Mouse (Mus musculus): ENCODE data around the gene Pxylp1. TPM values are rescaled to one million over a fixed set of nuclear protein-coding genes. Genes with fewer than 3 reads are reported as not detected.
A peak's percentile ranks its signal among the peaks of the same experiment; 100 is the strongest.

Pxylp1 gene
- total RNA-seq, 2 experiments from 2014 or later = 17.1 to 22.0 TPM

- peak; percentile 31 to 74 for DNase-seq (ENCODE audit: low spot score in 2 of 2)
- intact Hi-C loops (cut with DNase I) = no loop called here
These were observed 26.9 kb downstream of the Pxylp1 start for GRCm38 (mm10) chr9:96865473-96866050.

- intact Hi-C loops (cut with DNase I) = no loop called here
- DNase-seq (ENCODE audit: low spot score in 2 of 2) = no peak
These were observed 28.9 kb downstream of the Pxylp1 start for GRCm38 (mm10) chr9:96863539-96863938.

- intact Hi-C loops (cut with DNase I) = no loop called here
- no peak for DNase-seq (ENCODE audit: low spot score in 2 of 2)
These were observed 29.6 kb downstream of the Pxylp1 start for GRCm38 (mm10) chr9:96862836-96863235.

- intact Hi-C loops (cut with DNase I) = no loop called here
- DNase-seq (ENCODE audit: low spot score in 2 of 2) = peak in 1 of 2 experiments; percentile 59
These were observed 31.4 kb downstream of the Pxylp1 start for GRCm38 (mm10) chr9:96861092-96861487.

- DNase-seq (ENCODE audit: low spot score in 2 of 2) = peak in 1 of 2 experiments; percentile 32
- intact Hi-C loops (cut with DNase I) = no loop called here
These were observed 31.9 kb downstream of the Pxylp1 start for GRCm38 (mm10) chr9:96860380-96861091.

GRCm38 (mm10) chr9:96859027-96859426 lies 33.4 kb downstream of the Pxylp1 start:
- DNase-seq (ENCODE audit: low spot score in 2 of 2) = no peak
- intact Hi-C loops (cut with DNase I) = no loop called here

- intact Hi-C loops (cut with DNase I) = no loop called here
- no peak for DNase-seq (ENCODE audit: low spot score in 2 of 2)
These were observed 34.6 kb downstream of the Pxylp1 start for GRCm38 (mm10) chr9:96857838-96858237.

- DNase-seq (ENCODE audit: low spot score in 2 of 2) = peak in 1 of 2 experiments; percentile 20
- intact Hi-C loops (cut with DNase I) = no loop called here
These were observed 38.9 kb downstream of the Pxylp1 start for GRCm38 (mm10) chr9:96853300-96854186.

- peak; percentile 42 to 91 for DNase-seq (ENCODE audit: low spot score in 2 of 2)
- intact Hi-C loops (cut with DNase I) = loop anchor here (1.0 kb wide), 1 partner anchor 125 kb away; no protein-coding TSS in a partner anchor
These were observed 40.8 kb downstream of the Pxylp1 start for GRCm38 (mm10) chr9:96851634-96852033.

- intact Hi-C loops (cut with DNase I) = no loop called here
- DNase-seq (ENCODE audit: low spot score in 2 of 2) = no peak
These were observed 41.4 kb downstream of the Pxylp1 start for GRCm38 (mm10) chr9:96851036-96851435.

- intact Hi-C loops (cut with DNase I) = no loop called here
- peak in 1 of 2 experiments; percentile 31 for DNase-seq (ENCODE audit: low spot score in 2 of 2)
These were observed 43.5 kb downstream of the Pxylp1 start for GRCm38 (mm10) chr9:96849012-96849411.

- no peak for DNase-seq (ENCODE audit: low spot score in 2 of 2)
- intact Hi-C loops (cut with DNase I) = no loop called here
These were observed 46.1 kb downstream of the Pxylp1 start for GRCm38 (mm10) chr9:96846361-96846760.

- DNase-seq (ENCODE audit: low spot score in 2 of 2) = peak; percentile 50 to 74
- intact Hi-C loops (cut with DNase I) = no loop called here
These were observed 47.7 kb downstream of the Pxylp1 start for GRCm38 (mm10) chr9:96844798-96845209.

- intact Hi-C loops (cut with DNase I) = loop anchor here (1.0 to 2.0 kb wide), 2 partner anchors 32 to 49 kb away; no protein-coding TSS in a partner anchor
These were observed 53.1 kb downstream of the Pxylp1 start for GRCm38 (mm10) chr9:96839376-96839775.

GRCm38 (mm10) chr9:96838864-96839263 lies 53.6 kb downstream of the Pxylp1 start:
- peak; percentile 52 to 72 for DNase-seq (ENCODE audit: low spot score in 2 of 2)
- intact Hi-C loops (cut with DNase I) = loop anchor here (1.0 to 2.0 kb wide), 2 partner anchors 32 to 50 kb away; no protein-coding TSS in a partner anchor

More at GRCm38 (mm10) chr9:96839376-96839775, 53.1 kb downstream of the Pxylp1 start:
- DNase-seq (ENCODE audit: low spot score in 2 of 2) = peak; percentile 37 to 77

GRCm38 (mm10) chr9:96837781-96838420 lies 54.6 kb downstream of the Pxylp1 start:
- DNase-seq (ENCODE audit: low spot score in 2 of 2) = no peak
- intact Hi-C loops (cut with DNase I) = loop anchor here (2.0 kb wide), 1 partner anchor 51 kb away; no protein-coding TSS in a partner anchor

GRCm38 (mm10) chr9:96836984-96837383 lies 55.5 kb downstream of the Pxylp1 start:
- intact Hi-C loops (cut with DNase I) = no loop called here
- DNase-seq (ENCODE audit: low spot score in 2 of 2) = no peak

- intact Hi-C loops (cut with DNase I) = no loop called here
- no peak for DNase-seq (ENCODE audit: low spot score in 2 of 2)
These were observed 57.0 kb downstream of the Pxylp1 start for GRCm38 (mm10) chr9:96835374-96835921.

- intact Hi-C loops (cut with DNase I) = no loop called here
- no peak for DNase-seq (ENCODE audit: low spot score in 2 of 2)
These were observed 58.9 kb downstream of the Pxylp1 start for GRCm38 (mm10) chr9:96833606-96834005.

All from left cerebral cortex, postnatal 25 days (tissue).